Mouse (Mus musculus) MEL (cell line): ENCODE measurements around the gene Slc44a3. TPM values are rescaled to one million over a fixed set of nuclear protein-coding genes. Genes with fewer than 3 reads are reported as not detected.
A peak's percentile ranks its signal among the peaks of the same experiment; 100 is the strongest.

ENCODE experiments used
- DNase-seq: peaks from one replicate; pipeline ENCODE4 v3.0.0; 2011; ENCODE audit warnings: low read depth, low spot score
- H3K27ac ChIP-seq: 2 replicates; pipeline ENCODE4 v1.5.1; 2012; ENCODE audit warnings: low read depth, mild to moderate bottlenecking, control low read depth, low read length, moderate library complexity; ENCODE audit not compliant: control insufficient read depth
- H3K27me3 ChIP-seq, 2 experiments: fragments of 150-350 bp in 1 of 2; sonication (generic) in 1 of 2; 2 replicates each; pipeline ENCODE4 v1.6.1; 2012; ENCODE audit warnings: low read length in 2 of 2, mild to moderate bottlenecking in 2 of 2, improper control_type of control experiment in 1 of 2, moderate library complexity in 1 of 2; ENCODE audit not compliant: insufficient read depth in 2 of 2, control insufficient read depth in 1 of 2
- H3K36me3 ChIP-seq, 2 experiments: 2 replicates each; pipeline ENCODE4 v1.6.1; 2012 to 2014; ENCODE audit warnings: low read length in 2 of 2, improper control_type of control experiment in 1 of 2, inconsistent platforms in 1 of 2, mild to moderate bottlenecking in 1 of 2; ENCODE audit not compliant: insufficient read depth in 2 of 2, control insufficient read depth in 1 of 2
- H3K4me1 ChIP-seq, 2 experiments: fragments of 150-350 bp in 1 of 2; sonication (generic) in 1 of 2; 2 replicates each; pipeline ENCODE4 v1.6.1; 2012; ENCODE audit warnings: low read length in 2 of 2, improper control_type of control experiment in 1 of 2, mild to moderate bottlenecking in 1 of 2; ENCODE audit not compliant: insufficient read depth in 2 of 2, control insufficient read depth in 1 of 2
- H3K4me3 ChIP-seq, 2 experiments: fragments of 150-350 bp in 1 of 2; sonication (generic) in 1 of 2; 2 replicates each; pipeline ENCODE4 v1.5.1; 2012; ENCODE audit warnings: low read depth in 2 of 2, low read length in 2 of 2, mild to moderate bottlenecking in 2 of 2, moderate library complexity in 2 of 2, control low read depth in 1 of 2, improper control_type of control experiment in 1 of 2; ENCODE audit not compliant: control insufficient read depth in 1 of 2, insufficient read depth in 1 of 2
- H3K79me2 ChIP-seq: 2 replicates; pipeline ENCODE4 v1.6.1; 2012; ENCODE audit warnings: mild to moderate bottlenecking, low read length, moderate library complexity; ENCODE audit not compliant: control insufficient read depth, poor library complexity, insufficient read depth
- H3K9ac ChIP-seq: 2 replicates; pipeline ENCODE4 v1.6.1; 2012; ENCODE audit warnings: low read depth, mild to moderate bottlenecking, control low read depth, low read length, moderate library complexity; ENCODE audit not compliant: control insufficient read depth, poor library complexity, severe bottlenecking
- H3K9me3 ChIP-seq: fragments of 150-350 bp; sonication (generic); replicated peaks from 2 replicates; pipeline ENCODE4 v1.6.1; 2012; ENCODE audit warnings: mild to moderate bottlenecking, low read length, improper control_type of control experiment, moderate library complexity; ENCODE audit not compliant: insufficient read depth
- EP300 ChIP-seq, 2 experiments: IDR thresholded peaks; 2 replicates each; pipeline ENCODE4 v1.6.1; 2011; ENCODE audit warnings: improper control_type of control experiment in 2 of 2, low read length in 2 of 2, low read depth in 1 of 2, mild to moderate bottlenecking in 1 of 2
- ETS1 ChIP-seq: IDR thresholded peaks from 2 replicates; pipeline ENCODE4 v1.6.1; 2012; ENCODE audit warnings: low read depth, mild to moderate bottlenecking, inconsistent platforms, low read length, improper control_type of control experiment, moderate library complexity
- GABPA ChIP-seq: IDR thresholded peaks from 2 replicates; pipeline ENCODE4 v1.6.1; 2012; ENCODE audit warnings: low read depth, mild to moderate bottlenecking, inconsistent platforms, low read length, improper control_type of control experiment, moderate library complexity
- GATA1 ChIP-seq: IDR thresholded peaks from 2 replicates; pipeline ENCODE4 v1.6.1; 2011; ENCODE audit warnings: low read depth, low read length, improper control_type of control experiment
- HCFC1 ChIP-seq: IDR thresholded peaks from 2 replicates; pipeline ENCODE4 v1.6.1; 2012; ENCODE audit warnings: low read depth, mild to moderate bottlenecking, inconsistent platforms, low read length, improper control_type of control experiment, moderate library complexity
- KAT2A ChIP-seq: conservative IDR thresholded peaks from 2 replicates; pipeline ENCODE4 v1.6.1; 2012; ENCODE audit warnings: low read depth, low read length, improper control_type of control experiment, inconsistent platforms
- MAX ChIP-seq: IDR thresholded peaks from 2 replicates; pipeline ENCODE4 v1.6.1; 2011; ENCODE audit warnings: low read length, improper control_type of control experiment
- MAZ ChIP-seq: IDR thresholded peaks from 2 replicates; pipeline ENCODE4 v1.6.1; 2012; ENCODE audit warnings: low read depth, mild to moderate bottlenecking, inconsistent platforms, low read length, improper control_type of control experiment
- MEF2A ChIP-seq: IDR thresholded peaks from 2 replicates; pipeline ENCODE4 v1.6.1; 2014; ENCODE audit warnings: low read depth, mild to moderate bottlenecking, inconsistent platforms, low read length, improper control_type of control experiment; ENCODE audit not compliant: poor library complexity, insufficient replicate concordance, severe bottlenecking; ENCODE audit errors: extremely low read depth
- MYB ChIP-seq: IDR thresholded peaks from 2 replicates; pipeline ENCODE4 v1.6.1; 2011; ENCODE audit warnings: mild to moderate bottlenecking, low read depth, low read length, improper control_type of control experiment
- TBP ChIP-seq: IDR thresholded peaks from 2 replicates; pipeline ENCODE4 v1.8.0; 2011; ENCODE audit warnings: low read depth, low read length, improper control_type of control experiment
- TCF12 ChIP-seq: IDR thresholded peaks from 2 replicates; pipeline ENCODE4 v1.6.1; 2014; ENCODE audit warnings: low read depth, mild to moderate bottlenecking, inconsistent platforms, low read length, improper control_type of control experiment, moderate library complexity
- USF2 ChIP-seq, 2 experiments: IDR thresholded peaks; 2 replicates each; pipeline ENCODE4 v1.6.1; 2011 to 2012; ENCODE audit warnings: improper control_type of control experiment in 2 of 2, low read length in 2 of 2, borderline replicate concordance in 1 of 2, inconsistent platforms in 1 of 2, low read depth in 1 of 2, mild to moderate bottlenecking in 1 of 2; ENCODE audit not compliant: insufficient read depth in 1 of 2
- ZC3H11A ChIP-seq: IDR thresholded peaks from 2 replicates; pipeline ENCODE4 v1.6.1; 2012; ENCODE audit warnings: low read depth, mild to moderate bottlenecking, inconsistent platforms, low read length, improper control_type of control experiment
- ZKSCAN1 ChIP-seq: IDR thresholded peaks from 2 replicates; pipeline ENCODE4 v1.6.1; 2012; ENCODE audit warnings: low read depth, mild to moderate bottlenecking, inconsistent platforms, low read length, improper control_type of control experiment, moderate library complexity
- ZMIZ1 ChIP-seq: IDR thresholded peaks from 2 replicates; pipeline ENCODE4 v1.6.1; 2012; ENCODE audit warnings: low read depth, mild to moderate bottlenecking, inconsistent platforms, low read length, improper control_type of control experiment, moderate library complexity
- polyA plus RNA-seq, 2 experiments: library from polyadenylated mRNA; stranded (reverse) in 1 of 2; unstranded in 1 of 2; fragments of >175 nt in 1 of 2; fragments of >200 nt in 1 of 2; gene quantifications; 2 replicates each; pipeline versions ENCODE4 v1.2.1 to v1.2.4; 2012; ENCODE audit warnings: low replicate concordance in 2 of 2, low read depth in 1 of 2; ENCODE audit not compliant: insufficient read length in 2 of 2, insufficient read depth in 1 of 2, missing spikeins in 1 of 2
- total RNA-seq: library from RNA; depleted of rRNA; stranded (reverse); fragments of 300-350 nt; gene quantifications from 2 replicates; pipeline ENCODE4 v1.2.3, GENCODE M21; 2012

Gene Slc44a3
- total and polyA plus RNA-seq, 3 experiments = 0.08 to 0.11 TPM; not detected in 1

DNA sequence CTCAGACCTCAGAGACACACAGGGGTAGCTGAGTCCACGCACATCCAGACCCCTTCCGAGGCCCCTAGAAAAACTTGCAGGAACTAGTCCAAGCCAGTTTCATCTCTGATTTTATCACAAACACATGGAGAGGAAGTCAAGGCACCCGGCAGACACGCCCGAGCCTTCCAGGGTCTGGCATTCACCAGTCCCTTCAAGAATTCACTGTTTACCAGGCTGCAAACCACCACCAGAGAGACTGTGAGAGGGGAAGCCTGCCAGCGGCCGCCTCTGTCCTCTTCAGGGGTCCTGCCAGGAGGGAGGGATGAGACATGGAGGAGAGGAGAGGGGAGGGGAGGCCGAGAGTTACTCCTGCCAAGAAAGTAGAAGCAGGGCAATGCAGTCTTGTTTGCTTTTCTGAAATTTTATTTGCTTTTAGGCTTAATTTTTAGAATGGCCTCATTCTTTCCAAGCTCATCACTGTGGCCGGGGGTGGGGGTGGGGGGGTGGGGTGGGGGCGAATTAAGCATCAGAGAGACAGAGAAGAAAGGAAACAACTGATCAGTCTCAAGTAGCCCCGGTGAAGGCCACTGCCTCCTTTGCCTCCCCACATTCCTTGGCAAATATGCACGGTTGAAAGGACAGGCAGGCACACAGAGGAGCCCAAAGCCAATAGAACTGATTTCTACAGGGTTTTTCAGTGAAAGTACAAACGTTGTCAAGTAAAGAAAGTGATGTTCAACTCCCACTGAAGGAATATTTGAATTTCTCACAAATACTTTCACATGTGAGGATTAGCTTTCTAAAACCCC lies 62.8 kb downstream of the Slc44a3 start:
- peak; percentile 35 for DNase-seq
- Histone ChIP-seq H3K4me1 (peaks cover 0 to 5% of the 10 kb centered on the region in 2 experiments; a peak in 2 of 4 replicates), H3K9me3 (no peaks in the 10 kb centered on the region), H3K27ac (no peak overlapping the region), H3K9ac (peak overlapping the region; percentile 54), H3K79me2 (no peaks in the 10 kb centered on the region)
- TF ChIP-seq EP300 (IDR thresholded peaks at IDR 0.05; ENCODE audit: low read depth in 1 of 2, low read length in 2 of 2) (peak in 1 of 2 experiments; percentile 9; a peak in 1 of 4 replicates), MYB (no peak)
- TF ChIP-seq, all 39 proteins: peak for 1
- no peaks in the 10 kb centered on the region for H3K27me3 ChIP-seq
- peak overlapping the region; percentile 23 to 55 for H3K4me3 ChIP-seq
- H3K36me3 ChIP-seq = peaks cover 0 to 1% of the 10 kb centered on the region in 2 experiments; a peak in 2 of 4 replicates

DNA sequence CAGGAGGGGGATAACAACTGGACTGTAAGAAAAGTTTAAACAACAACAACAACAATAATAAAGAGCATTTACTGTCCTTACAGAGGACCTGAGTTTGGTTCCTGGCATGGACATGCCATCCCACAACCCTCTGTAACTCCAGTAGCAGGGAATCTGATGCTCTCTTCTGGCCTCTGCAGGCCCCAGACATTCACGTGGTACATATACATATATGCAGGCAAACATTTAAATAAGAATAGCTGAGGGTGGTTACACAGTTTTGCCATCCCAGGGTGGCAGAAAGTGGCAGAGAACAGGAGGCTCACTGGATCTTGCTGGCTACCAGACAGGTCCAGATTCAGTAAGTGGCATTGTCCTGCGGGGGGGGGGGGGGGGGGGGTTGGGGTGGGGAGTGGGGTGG lies 64.1 kb downstream of the Slc44a3 start:
- DNase-seq = no peak
- H3K4me3 ChIP-seq = no peak overlapping the region
- H3K36me3 ChIP-seq = no peaks in the 10 kb centered on the region; a peak in 1 of 4 replicates
- no peaks in the 10 kb centered on the region for H3K79me2 ChIP-seq
- H3K4me1 ChIP-seq = no peaks in the 10 kb centered on the region
- no peak overlapping the region for H3K9ac ChIP-seq
- H3K9me3 ChIP-seq = no peaks in the 10 kb centered on the region
- no peak for TF ChIP-seq ZMIZ1
- no peak for TF ChIP-seq TCF12
- TF ChIP-seq MAZ = no peak
- TF ChIP-seq EP300 (IDR thresholded peaks at IDR 0.05; ENCODE audit: low read depth in 1 of 2, low read length in 2 of 2) = no peak
- TF ChIP-seq KAT2A = no peak
- TF ChIP-seq ETS1 = no peak
- TF ChIP-seq GABPA = no peak
- TF ChIP-seq ZKSCAN1 = no peak
- TF ChIP-seq ZC3H11A = no peak
- no peak for TF ChIP-seq MAX
- TF ChIP-seq GATA1 = no peak
- TF ChIP-seq USF2 (IDR thresholded peaks at IDR 0.05; ENCODE audit: borderline replicate concordance in 1 of 2, insufficient read depth in 1 of 2, low read depth in 1 of 2, low read length in 2 of 2) = no peak
- no peak for TF ChIP-seq MEF2A
- no peak for TF ChIP-seq HCFC1
- TF ChIP-seq TBP = no peak
- no peaks in the 10 kb centered on the region for H3K27me3 ChIP-seq
- H3K27ac ChIP-seq = no peak overlapping the region
